Mouse (Mus musculus): ENCODE measurements at regions not wholly inside any gene's neighbourhood (a gene's known extent, or its start where the extent isn't known, plus 50 kb on each side); places are given as distances from the start of the nearest gene placed in this dataset.

DNA sequence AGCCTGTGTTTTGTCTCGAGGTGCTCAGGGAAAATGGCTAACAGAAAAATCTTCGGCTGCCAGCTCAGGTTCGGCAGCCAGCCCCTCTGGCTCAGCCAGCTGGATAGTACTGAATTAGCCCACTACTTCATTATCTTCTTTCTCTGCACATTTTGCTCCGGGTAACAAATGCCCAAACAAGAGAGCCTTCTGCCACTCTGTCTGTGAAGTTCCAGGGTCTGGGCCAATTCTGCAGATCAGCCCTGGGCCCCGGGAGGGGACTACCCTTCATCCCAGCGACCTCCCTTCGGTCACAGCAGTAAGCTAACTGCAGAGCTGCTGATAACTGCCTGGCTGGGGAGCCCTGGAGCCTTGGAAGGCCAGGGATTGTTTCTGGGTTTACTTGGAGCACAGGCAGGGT lies 119.6 kb upstream of the Ofcc1 start:
- no peak for DNase-seq (ENCODE audit: low spot score)

DNA sequence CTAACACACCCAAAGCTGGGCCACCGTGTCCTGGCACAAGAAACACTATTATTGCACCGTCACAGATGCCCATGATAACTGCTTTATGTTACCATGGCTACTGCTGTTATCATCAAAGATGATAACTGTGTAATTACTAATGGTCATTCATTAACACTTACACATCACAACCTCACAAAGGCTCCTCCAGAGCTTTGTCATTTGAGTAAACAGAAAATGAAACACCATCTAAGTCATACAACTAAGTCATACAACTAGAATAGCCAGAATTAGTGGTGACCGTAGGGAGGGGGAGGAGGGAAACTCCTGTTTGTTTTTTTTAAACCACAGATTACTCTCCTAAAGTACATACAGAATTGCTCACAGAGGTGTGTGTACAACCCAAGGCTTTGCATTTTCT lies 111.4 kb upstream of the Ofcc1 start:
- no peak for DNase-seq (ENCODE audit: low spot score)

DNA sequence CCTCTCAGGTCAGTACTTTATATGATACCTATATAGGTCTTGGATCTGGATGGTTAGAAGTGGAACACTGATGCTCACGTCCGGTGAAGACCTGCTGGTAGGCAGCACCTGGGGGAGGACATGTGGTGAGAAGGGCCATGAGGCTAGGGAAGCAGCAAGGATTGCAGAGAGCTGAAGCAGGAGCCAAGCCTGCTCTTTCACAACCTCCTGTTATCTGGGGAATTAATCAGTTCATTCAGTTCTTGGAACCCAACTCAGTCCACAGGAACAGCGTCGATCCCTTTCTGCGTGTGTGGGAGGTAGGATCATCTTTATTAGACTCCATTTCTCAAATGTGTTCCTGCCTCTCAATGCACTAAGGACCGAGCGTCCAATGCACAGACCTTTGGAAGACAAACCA lies 107.9 kb upstream of the Ofcc1 start:
- DNase-seq (ENCODE audit: low spot score): no peak

DNA sequence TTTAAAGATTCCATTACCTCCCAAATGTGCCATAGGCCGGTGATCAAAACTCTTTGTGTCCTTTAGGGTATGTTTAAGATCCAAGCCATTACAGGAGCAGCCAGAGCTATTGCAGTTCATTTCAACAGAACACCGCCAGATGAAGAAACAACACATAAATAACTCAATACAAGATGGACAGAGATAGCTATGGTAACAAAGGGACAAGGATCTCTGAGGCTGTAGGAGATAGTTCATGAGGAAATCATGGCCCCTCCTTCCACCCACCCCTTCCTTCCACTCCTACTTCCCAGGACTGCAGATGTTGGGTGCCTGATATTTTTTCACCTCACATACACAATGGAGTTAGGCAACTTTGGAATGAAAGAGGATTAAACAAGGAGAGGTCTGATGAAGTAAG lies 92.1 kb upstream of the Ofcc1 start:
- DNase-seq (ENCODE audit: low spot score): no peak

DNA sequence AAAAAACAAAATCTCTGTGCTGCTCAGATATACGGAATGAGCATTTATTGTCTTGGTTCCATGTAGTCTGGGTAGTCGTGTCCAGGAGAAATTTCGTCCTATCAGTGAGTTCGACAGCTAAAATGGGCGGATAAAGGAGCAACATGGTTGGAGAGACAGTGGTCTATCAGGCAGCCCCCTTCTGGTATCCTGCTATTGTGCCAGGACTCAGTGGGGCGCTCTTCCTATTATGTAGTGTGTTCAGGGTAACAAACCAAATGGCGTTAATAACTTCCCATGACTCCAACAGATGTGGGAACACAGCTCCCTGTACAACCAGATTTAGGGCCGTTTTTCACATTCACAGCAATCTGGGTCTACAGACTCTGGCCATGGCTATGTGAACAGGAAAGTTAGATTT lies 68.6 kb upstream of the Ofcc1 start:
- DNase-seq (ENCODE audit: low spot score): no peak

DNA sequence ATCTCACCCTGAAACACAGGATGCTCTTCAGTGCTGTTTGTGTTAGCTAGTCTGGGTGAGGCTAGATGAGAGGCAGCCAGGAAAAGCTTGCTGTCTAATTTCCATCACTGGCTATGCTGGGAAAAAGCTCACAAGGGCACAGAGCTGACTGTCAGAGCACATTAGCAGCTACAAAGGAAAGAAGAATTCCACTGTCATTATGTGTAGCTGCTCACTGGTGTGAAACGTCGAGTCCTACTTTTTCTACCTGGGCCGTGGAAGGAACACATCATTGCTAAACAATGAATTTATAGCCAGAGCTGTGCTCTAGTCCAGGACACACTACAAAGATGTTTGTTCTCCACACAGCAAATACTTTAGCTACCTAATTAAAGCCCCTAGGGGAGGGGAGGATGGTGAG lies 61.8 kb upstream of the Ofcc1 start:
- no peak for DNase-seq (ENCODE audit: low spot score)

DNA sequence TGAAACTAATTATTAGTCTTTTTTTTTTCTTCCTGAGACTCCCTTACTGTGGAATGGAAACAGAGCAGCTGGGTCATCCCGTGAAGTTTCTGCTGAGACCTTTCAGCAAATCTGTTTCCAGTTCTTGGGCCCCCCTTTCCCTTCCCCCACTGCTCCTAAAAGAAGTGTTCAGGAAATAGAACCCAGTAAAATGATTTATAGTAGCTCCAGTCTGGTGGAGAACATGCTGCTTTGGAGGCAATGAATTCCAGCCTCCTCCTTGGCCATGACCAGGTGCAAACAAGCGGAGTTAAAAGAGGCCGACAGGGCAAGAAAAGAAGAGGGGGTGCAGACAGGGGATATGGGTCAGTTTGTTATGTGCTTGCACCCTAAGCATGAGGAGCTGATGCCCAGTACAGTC lies 56.6 kb upstream of the Ofcc1 start:
- no peak for DNase-seq (ENCODE audit: low spot score)

DNA sequence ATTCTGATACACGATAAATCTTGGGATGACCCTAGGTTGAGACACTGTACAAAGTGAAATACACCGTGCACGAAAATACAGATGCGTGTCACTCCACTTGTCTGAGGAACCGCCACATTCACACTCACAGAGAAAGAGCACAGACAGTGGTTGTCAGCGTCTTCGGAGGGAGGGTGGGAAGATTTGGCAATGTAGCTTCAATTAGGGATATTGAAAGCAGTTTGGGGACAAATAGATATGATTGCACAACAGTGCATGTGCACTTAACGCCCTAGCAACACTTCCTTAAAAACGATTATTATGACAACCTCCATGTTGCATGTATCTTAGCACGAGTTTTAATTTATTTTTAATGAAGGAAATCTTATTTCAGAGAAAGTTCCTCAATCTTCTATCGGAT lies 51.8 kb upstream of the Ofcc1 start:
- no peak for DNase-seq (ENCODE audit: low spot score)
